Mouse (Mus musculus) stomach, postnatal 0 days (tissue): ENCODE data around the gene Olfr305. TPM values are rescaled to one million over a fixed set of nuclear protein-coding genes. Genes with fewer than 3 reads are reported as not detected.

Experiments used
- ATAC-seq: fragments of 200-750 bp; cut with Nextera tagmentation; 2 replicates; pipeline ENCODE4 v1.8.0; 2017; ENCODE audit not compliant: low FRiP score, low TSS enrichment
- DNase-seq: peaks from one replicate; pipeline ENCODE4 v3.0.0-alpha.2; 2016; ENCODE audit warnings: low spot score
- H3K27ac ChIP-seq: fragments of 300-500 bp; sonication (generic); replicated peaks from 2 replicates; pipeline ENCODE4 v1.5.1; 2014; ENCODE audit warnings: mild to moderate bottlenecking, control low read depth
- H3K27me3 ChIP-seq: fragments of 300-500 bp; sonication (generic); 2 replicates; pipeline ENCODE4 v1.6.1; 2014; ENCODE audit warnings: low read length; ENCODE audit not compliant: control insufficient read depth, insufficient read depth
- H3K36me3 ChIP-seq: fragments of 300-500 bp; sonication (generic); 2 replicates; pipeline ENCODE4 v1.6.1; 2014; ENCODE audit warnings: low read length, mixed read lengths; ENCODE audit not compliant: control insufficient read depth, insufficient read depth
- H3K4me1 ChIP-seq: fragments of 300-500 bp; sonication (generic); replicated peaks from 2 replicates; pipeline ENCODE4 v1.6.1; 2014; ENCODE audit warnings: antibody characterized with exemption; ENCODE audit not compliant: control insufficient read depth, insufficient read depth
- H3K4me2 ChIP-seq: fragments of 300-500 bp; sonication (generic); replicated peaks from 2 replicates; pipeline ENCODE4 v1.6.1; 2014; ENCODE audit warnings: low read depth, mild to moderate bottlenecking, control low read depth, moderate library complexity
- H3K4me3 ChIP-seq: fragments of 300-500 bp; sonication (generic); 2 replicates; pipeline ENCODE4 v1.5.1; 2014; ENCODE audit warnings: low read depth, low read length, control low read depth
- H3K9ac ChIP-seq: fragments of 300-500 bp; sonication (generic); 2 replicates; pipeline ENCODE4 v1.6.1; 2014; ENCODE audit warnings: mild to moderate bottlenecking, low read length, control low read depth, mixed read lengths
- H3K9me3 ChIP-seq: fragments of 300-500 bp; sonication (generic); 2 replicates; pipeline ENCODE4 v1.6.1; 2016; ENCODE audit warnings: low read length; ENCODE audit not compliant: control insufficient read depth
- CTCF ChIP-seq: IDR thresholded peaks from 2 replicates; pipeline ENCODE4 v1.5.1; 2016; ENCODE audit warnings: antibody characterized with exemption, low read depth, mild to moderate bottlenecking, moderate library complexity
- EP300 ChIP-seq: optimal IDR thresholded peaks from 2 replicates; pipeline ENCODE3; 2016; ENCODE audit warnings: antibody characterized with exemption
- WGBS: fragments of 180-500 bp; shearing (Covaris S2); extraction: QIAGEN DNeasy Blood & Tissue Kit; methylation state at CpG from one replicate; pipeline ENCODE4 v1.1.7; 2014; 5-methylcytosine and 5-hydroxymethylcytosine counted together
- polyA plus RNA-seq: library from polyadenylated mRNA; unstranded; fragments of >200 nt; fragmentation: Nextera tagmentation; extraction: Ambion mirVana; gene quantifications from 2 replicates; pipeline ENCODE4 v1.2.1, GENCODE M21; 2015

The Olfr305 gene
- polyA plus RNA-seq, 1 experiment from 2014 or later, result not detected

DNA sequence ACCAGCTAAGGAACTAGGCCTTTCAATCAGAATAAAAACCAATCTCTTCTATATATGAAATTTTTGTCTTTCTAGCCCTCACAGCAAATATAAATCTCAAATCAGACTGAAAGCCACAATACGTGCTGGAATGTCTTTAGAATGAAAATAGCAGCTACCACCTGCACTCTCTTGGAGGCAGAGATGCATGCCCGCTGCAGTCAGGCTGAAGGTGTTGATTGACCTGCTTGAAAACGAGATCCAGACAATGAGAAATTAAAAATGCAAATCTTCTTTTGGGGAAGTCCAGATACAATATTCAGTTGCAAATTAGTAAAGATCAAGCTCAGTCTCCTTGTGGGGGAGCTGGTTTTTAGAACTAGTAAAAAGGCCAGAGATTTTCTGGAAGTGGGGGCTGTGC is 22.5 kb downstream of the Olfr305 start:
- DNase-seq, result no peak
- Histone ChIP-seq H3K36me3 (no peaks in the 10 kb centered on the region), H3K4me3 (no peak overlapping the region), H3K4me2 (no peak overlapping the region), H3K9ac (no peak overlapping the region), H3K27ac (no peak overlapping the region), H3K4me1 (no peaks in the 10 kb centered on the region), H3K9me3 (no peaks in the 10 kb centered on the region), H3K27me3 (no peaks in the 10 kb centered on the region)
- WGBS, result 69% methylated on average over 3 of the region's 3 CpGs
- ATAC-seq, result no peak
- TF ChIP-seq CTCF (no peak), EP300 (no peak)

- Histone ChIP-seq H3K36me3 (no peaks in the 10 kb centered on the region), H3K9ac (no peak overlapping the region), H3K9me3 (no peaks in the 10 kb centered on the region), H3K4me3 (no peak overlapping the region), H3K27ac (no peak overlapping the region), H3K27me3 (no peaks in the 10 kb centered on the region), H3K4me1 (no peaks in the 10 kb centered on the region), H3K4me2 (no peak overlapping the region)
- 65% methylated on average over 14 of the region's 14 CpGs for WGBS
- TF ChIP-seq EP300, result no peak
- no peak for TF ChIP-seq CTCF
- ATAC-seq, result no peak
- no peak for DNase-seq
These were observed 23.7 kb downstream of the Olfr305 start for GRCm38 (mm10) chr7:86342881-86343565.

DNA sequence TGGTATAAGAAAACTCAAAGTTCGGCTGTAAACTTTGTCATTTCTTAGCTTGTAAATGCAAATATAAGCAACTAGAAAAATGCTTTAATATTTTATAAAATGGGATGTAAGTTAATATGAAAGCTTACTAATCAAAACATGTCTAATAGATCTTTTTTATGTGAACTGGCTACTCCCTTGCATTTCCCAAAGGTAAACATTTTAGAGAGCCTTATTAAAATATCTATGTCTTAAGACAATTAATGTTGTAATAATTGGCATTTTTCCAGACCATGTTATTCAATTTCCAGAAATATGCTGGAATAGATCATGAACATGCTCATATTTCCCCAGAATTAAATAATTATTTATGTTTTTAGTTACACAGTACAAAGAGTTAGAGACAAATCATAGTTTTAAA is 29.2 kb downstream of the Olfr305 start, which contains the start of gene Olfr307:
Olfr307 (minus strand) TSS at position 101 of the 400 bp plus-strand sequence.
- Histone ChIP-seq H3K9me3 (no peaks in the 10 kb centered on the region), H3K9ac (no peak within 1 kb of the TSS), H3K4me3 (no peak within 1 kb of the TSS), H3K27ac (no peak within 1 kb of the TSS), H3K27me3 (no peaks in the 10 kb centered on the region), H3K36me3 (no peaks in the 10 kb centered on the region), H3K4me1 (no peaks in the 10 kb centered on the region), H3K4me2 (no peak within 1 kb of the TSS)
- ATAC-seq (no peak), DNase-seq (no peak)
- TF ChIP-seq EP300, result no peak
- TF ChIP-seq CTCF, result no peak
- WGBS, result 49% methylated on average over 1 of the region's 1 CpGs

GRCm38 (mm10) chr7:86325530-86325929 is 41.2 kb downstream of the Olfr305 start, which contains the start of gene Olfr308:
TSS of gene Olfr308 (minus strand) at chr7:86325630.
- no peaks in the 10 kb centered on the region for H3K9me3 ChIP-seq
- no peak within 1 kb of the TSS for H3K4me2 ChIP-seq
- H3K27me3 ChIP-seq, result no peaks in the 10 kb centered on the region
- ATAC-seq, result no peak
- no peak for DNase-seq
- TF ChIP-seq EP300 (no peak), CTCF (no peak)
- no peaks in the 10 kb centered on the region for H3K4me1 ChIP-seq
- H3K27ac ChIP-seq, result no peak within 1 kb of the TSS
- H3K36me3 ChIP-seq, result no peaks in the 10 kb centered on the region
- no peak within 1 kb of the TSS for H3K4me3 ChIP-seq
- H3K9ac ChIP-seq, result no peak within 1 kb of the TSS

DNA sequence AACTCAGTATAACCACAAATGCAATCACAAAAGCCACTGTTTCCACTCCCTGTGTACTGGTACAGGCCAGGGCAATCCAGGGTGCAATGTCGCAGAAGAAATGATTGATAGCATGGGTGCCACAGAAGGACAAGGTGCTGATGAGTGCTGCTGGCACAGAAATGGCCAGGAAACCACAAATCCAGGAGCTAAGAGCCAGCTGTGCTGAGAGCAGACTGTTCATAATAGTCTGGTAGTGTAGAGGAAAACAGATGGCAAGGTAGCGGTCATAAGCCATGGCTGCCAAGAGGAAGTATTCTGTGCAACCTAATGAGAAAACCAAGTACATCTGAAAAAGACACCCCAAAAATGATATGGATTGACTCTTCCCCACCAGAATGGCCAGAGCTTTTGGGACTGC is 45.4 kb downstream of the Olfr305 start:
- no peaks in the 10 kb centered on the region for H3K4me1 ChIP-seq
- 86% methylated on average over 2 of the region's 2 CpGs for WGBS
- no peaks in the 10 kb centered on the region for H3K36me3 ChIP-seq
- no peak overlapping the region for H3K4me3 ChIP-seq
- ATAC-seq (no peak), DNase-seq (no peak)
- no peaks in the 10 kb centered on the region for H3K9me3 ChIP-seq
- no peak overlapping the region for H3K9ac ChIP-seq
- H3K27me3 ChIP-seq, result no peaks in the 10 kb centered on the region
- TF ChIP-seq CTCF, result no peak
- no peak for TF ChIP-seq EP300
- no peak overlapping the region for H3K4me2 ChIP-seq
- no peak overlapping the region for H3K27ac ChIP-seq

- no peaks in the 10 kb centered on the region for H3K4me1 ChIP-seq
- ATAC-seq, result no peak
- no peak within 1 kb of the TSS for H3K4me2 ChIP-seq
- WGBS, result 67% methylated on average over 2 of the region's 2 CpGs
- TF ChIP-seq CTCF (no peak), EP300 (no peak)
- H3K9me3 ChIP-seq, result no peaks in the 10 kb centered on the region
- H3K9ac ChIP-seq, result no peak within 1 kb of the TSS
- H3K36me3 ChIP-seq, result no peaks in the 10 kb centered on the region
- no peak within 1 kb of the TSS for H3K4me3 ChIP-seq
- H3K27me3 ChIP-seq, result no peaks in the 10 kb centered on the region
- H3K27ac ChIP-seq, result no peak within 1 kb of the TSS
- no peak for DNase-seq
These were observed 53.1 kb downstream of the Olfr305 start, which contains the start of gene Olfr309 for GRCm38 (mm10) chr7:86313608-86314007. TSS of gene Olfr309 (minus strand) at chr7:86313708.

Other genes starting within 250 kb of the Olfr305 start
- gene Vmn2r75, start 195.2 kb downstream of the Olfr305 start, polyA plus RNA-seq, result not detected in 2 replicates
- 0.02 TPM in 1 of 2 replicates, not detected in the other for gene Vmn2r76, start 120.6 kb downstream of the Olfr305 start, polyA plus RNA-seq
- gene Olfr310, start 89.8 kb downstream of the Olfr305 start, polyA plus RNA-seq, result not detected in 2 replicates
- not detected in 2 replicates for gene Olfr309, start 53.2 kb downstream of the Olfr305 start, polyA plus RNA-seq
- 0.06 TPM in 1 of 2 replicates, not detected in the other for gene Olfr308, start 41.3 kb downstream of the Olfr305 start, polyA plus RNA-seq
- 0.02 TPM in 1 of 2 replicates, not detected in the other for gene Olfr307, start 29.3 kb downstream of the Olfr305 start, polyA plus RNA-seq
- not detected in 2 replicates for gene Olfr304, start 19.7 kb upstream of the Olfr305 start, polyA plus RNA-seq
- not detected in 2 replicates for gene Olfr303, start 30.9 kb upstream of the Olfr305 start, polyA plus RNA-seq
- gene Olfr301, start 36.9 kb upstream of the Olfr305 start, polyA plus RNA-seq, result not detected in 2 replicates
- gene Olfr299, start 93.0 kb upstream of the Olfr305 start, polyA plus RNA-seq, result not detected in 2 replicates
- not detected in 2 replicates for gene Olfr298, start 125.6 kb upstream of the Olfr305 start, polyA plus RNA-seq
- not detected in 2 replicates for gene Olfr297, start 153.0 kb upstream of the Olfr305 start, polyA plus RNA-seq
- not detected in 2 replicates for gene Olfr295, start 216.9 kb upstream of the Olfr305 start, polyA plus RNA-seq
- not detected in 2 replicates for gene Olfr294, start 249.7 kb upstream of the Olfr305 start, polyA plus RNA-seq